Mouse (Mus musculus) left cerebral cortex, postnatal 25 days (tissue): Measurements from ENCODE around the gene Efcab7. TPM values are rescaled to one million over a fixed set of nuclear protein-coding genes. Genes with fewer than 3 reads are reported as not detected.
A peak's percentile ranks its signal among the peaks of the same experiment; 100 is the strongest.

Source experiments
- DNase-seq, 2 experiments: peaks; one replicate each; pipeline ENCODE4 v3.0.0; 2022; ENCODE audit warnings: low spot score in 2 of 2, mixed read lengths in 1 of 2
- intact Hi-C: fragments of 180-260 bp; cut with DNase I; formaldehyde crosslinking; loops from one replicate; pipeline ENCODE4 v1.15.1; 2025
- total RNA-seq, 2 experiments: library from RNA; stranded (reverse); gene quantifications; 2 replicates each; pipeline ENCODE4 v1.2.3; 2021

The Efcab7 gene
- total RNA-seq, 2 experiments from 2014 or later, result 4.4 to 5.5 TPM

DNA sequence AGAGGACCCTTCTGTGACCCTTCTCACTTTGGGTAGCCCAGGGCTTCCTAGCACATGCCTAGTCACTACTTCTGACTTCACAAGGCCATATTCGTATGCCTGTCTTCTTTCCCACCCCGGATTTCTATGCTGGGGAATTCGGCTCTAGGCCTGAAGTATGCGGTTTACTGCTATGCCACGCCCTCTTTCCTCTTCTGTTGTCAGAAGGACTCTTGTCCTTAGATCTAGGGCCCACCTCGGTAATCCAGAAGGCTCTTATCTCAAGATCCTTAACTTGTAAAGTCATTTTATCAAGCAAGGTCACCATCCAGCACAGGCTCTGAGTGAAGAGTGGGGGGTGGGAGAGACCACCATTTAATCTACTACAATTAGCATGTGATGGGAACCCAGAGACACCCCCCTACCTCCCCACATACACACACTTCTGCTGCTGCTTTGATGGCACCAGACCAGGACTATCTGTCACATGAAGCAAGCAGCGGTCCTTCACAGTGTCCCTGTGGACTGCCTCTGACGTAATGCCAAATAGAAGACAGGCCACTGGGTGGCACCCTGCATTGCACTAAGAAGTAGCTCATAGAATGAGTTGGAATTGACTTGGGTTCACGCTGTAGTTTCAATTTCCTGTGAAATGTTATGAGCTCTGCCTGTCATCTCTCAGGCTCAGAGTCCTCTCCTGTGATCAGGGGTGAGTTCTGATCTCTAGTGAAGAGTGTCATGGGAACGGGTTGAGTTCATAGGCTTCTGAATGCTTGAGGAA lies 112.8 kb downstream of the Efcab7 start:
- DNase-seq, result no peak
- intact Hi-C loops, result no loop called here

DNA sequence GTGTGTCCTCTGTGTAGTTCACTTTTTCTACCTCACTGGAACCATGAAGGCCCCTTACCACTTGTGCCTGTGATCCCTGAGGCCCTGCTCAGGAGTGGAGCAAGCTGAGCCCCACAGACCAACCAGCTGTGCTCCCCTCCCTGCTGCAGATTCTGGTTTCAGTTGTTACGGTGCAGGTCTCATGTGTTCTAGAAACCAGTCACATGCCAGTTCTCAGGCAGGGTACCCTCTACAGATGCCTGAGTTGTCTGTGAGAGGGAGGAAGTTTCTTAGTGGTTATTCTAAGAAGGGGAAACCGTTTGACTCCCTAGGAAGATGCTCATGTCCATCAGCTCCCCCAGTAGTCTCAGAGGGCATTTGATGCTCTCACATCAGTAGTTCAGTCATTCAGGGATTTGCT lies 115.6 kb downstream of the Efcab7 start:
- intact Hi-C loops, result loop anchor here (5.0 kb wide), 1 partner anchor 463 kb away; no protein-coding TSS in a partner anchor

GRCm38 (mm10) chr4:99945011-99945410 lies 116.0 kb downstream of the Efcab7 start:
- no peak for DNase-seq
- intact Hi-C loops, result loop anchor here (5.0 kb wide), 1 partner anchor 462 kb away; no protein-coding TSS in a partner anchor

More for the DNA sequence above, 115.6 kb downstream of the Efcab7 start:
- DNase-seq, result no peak

- intact Hi-C loops, result loop anchor here (2.0 to 5.0 kb wide), 2 partner anchors 461 to 592 kb away; no protein-coding TSS in a partner anchor
- DNase-seq, result no peak
Observed at GRCm38 (mm10) chr4:99946516-99946915, 117.5 kb downstream of the Efcab7 start.

GRCm38 (mm10) chr4:99947192-99947591 lies 118.2 kb downstream of the Efcab7 start:
- intact Hi-C loops, result loop anchor here (2.0 to 5.0 kb wide), 2 partner anchors 460 to 592 kb away; no protein-coding TSS in a partner anchor
- DNase-seq, result peak in 1 of 2 experiments; percentile 37

DNA sequence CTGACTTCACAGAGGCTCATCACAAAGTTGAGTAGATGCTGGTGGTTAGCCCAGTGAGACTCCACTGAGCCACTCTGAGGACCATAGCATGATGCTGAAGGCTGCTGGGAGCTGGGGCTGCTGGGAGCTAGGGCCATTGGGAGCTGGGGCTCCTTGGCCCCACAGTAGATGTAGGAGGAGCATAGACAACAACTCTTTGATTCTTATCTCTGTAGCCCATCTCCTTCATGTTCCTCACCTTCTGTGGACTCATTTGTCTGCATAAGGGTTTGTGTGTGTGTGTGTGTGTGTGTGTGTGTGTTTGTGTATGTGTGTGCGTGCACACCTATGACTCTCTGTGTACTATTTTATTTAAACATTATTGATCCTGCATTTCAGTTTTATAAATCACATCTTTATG lies 118.9 kb downstream of the Efcab7 start:
- intact Hi-C loops, result loop anchor here (2.0 to 5.0 kb wide), 2 partner anchors 459 to 591 kb away; no protein-coding TSS in a partner anchor
- DNase-seq, result no peak

GRCm38 (mm10) chr4:99953904-99954303 lies 124.9 kb downstream of the Efcab7 start:
- intact Hi-C loops, result no loop called here

DNA sequence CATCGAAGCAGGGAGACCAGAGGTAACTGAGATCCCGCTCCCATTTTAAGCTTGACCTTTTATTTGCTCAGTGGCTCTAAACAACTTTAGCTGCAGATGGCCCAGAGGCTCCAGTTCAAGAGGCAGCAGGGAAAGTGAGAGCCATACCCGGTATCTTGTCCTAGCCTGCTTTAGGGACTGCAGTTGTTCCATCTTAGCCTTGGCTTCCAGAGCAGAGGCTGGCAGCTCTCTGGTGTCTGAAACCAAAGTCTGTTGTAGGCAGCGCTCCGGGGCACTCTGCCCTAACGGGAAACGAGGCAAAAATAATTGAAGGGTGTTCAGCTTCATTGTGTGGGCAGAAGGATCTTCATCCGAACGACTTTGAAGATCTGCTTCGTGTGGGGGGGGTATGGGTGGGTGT lies 126.4 kb downstream of the Efcab7 start:
- DNase-seq, result no peak
- intact Hi-C loops, result no loop called here

More at GRCm38 (mm10) chr4:99953904-99954303, 124.9 kb downstream of the Efcab7 start:
- DNase-seq, result no peak

GRCm38 (mm10) chr4:99957186-99957585 lies 128.2 kb downstream of the Efcab7 start:
- no peak for DNase-seq
- intact Hi-C loops, result no loop called here

DNA sequence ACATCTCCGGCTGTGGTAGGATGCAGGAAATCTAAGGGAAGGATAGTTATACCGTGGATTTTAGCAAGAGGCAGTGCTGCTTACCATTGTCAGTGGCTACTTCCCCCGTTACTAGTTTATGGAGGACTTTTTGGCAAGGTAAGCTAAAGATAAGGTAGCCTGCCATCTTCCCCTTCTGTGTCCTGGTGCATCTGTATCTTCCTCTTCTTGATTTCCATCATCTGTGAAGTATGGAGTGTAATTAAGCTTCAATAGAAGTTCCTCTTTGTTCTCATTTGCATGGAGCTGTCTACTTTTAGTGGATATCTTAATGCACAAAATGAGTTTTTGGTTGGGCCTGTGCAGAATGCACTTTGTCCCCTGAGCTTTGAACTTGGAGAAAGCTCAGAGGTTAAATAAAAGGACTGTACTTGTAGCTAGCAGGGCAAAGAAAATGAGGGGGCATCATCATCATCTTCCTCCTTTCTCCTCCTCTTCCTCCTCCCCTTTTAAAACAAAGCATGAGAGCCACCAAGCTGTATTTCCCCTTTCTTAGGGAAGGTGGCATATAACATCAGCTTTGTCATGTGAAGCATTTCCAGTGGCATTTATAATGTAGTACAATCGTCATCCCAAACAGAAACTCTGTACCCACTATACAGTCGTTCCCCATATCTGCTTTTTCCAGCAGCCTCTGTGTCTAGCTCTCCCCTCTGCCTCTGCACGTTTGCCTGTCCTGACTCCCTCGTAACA lies 129.3 kb downstream of the Efcab7 start:
- DNase-seq, result no peak
- intact Hi-C loops, result no loop called here

- DNase-seq, result no peak
- intact Hi-C loops, result no loop called here
Observed at GRCm38 (mm10) chr4:99959308-99959707, 130.3 kb downstream of the Efcab7 start.

Other genes starting within 250 kb of the Efcab7 start
- gene Foxd3, start 172.9 kb upstream of the Efcab7 start, total RNA-seq, result not detected
- 10 to 100 TPM in 1 of 2 experiments, 1 to 10 TPM in 1; 8.9 to 10.4 TPM for gene Alg6, start 113.5 kb upstream of the Efcab7 start, total RNA-seq
- 10 to 100 TPM; 50.4 to 52.2 TPM for gene Pgm1, start 100.2 kb downstream of the Efcab7 start, total RNA-seq
- gene Itgb3bp, start 100.6 kb downstream of the Efcab7 start, total RNA-seq, result 1 to 10 TPM; 3.3 to 3.9 TPM